Mouse (Mus musculus) adrenal gland, adult 2 months (tissue): ENCODE measurements around the gene Tead4. TPM values are rescaled to one million over a fixed set of nuclear protein-coding genes. Genes with fewer than 3 reads are reported as not detected.
A peak's percentile ranks its signal among the peaks of the same experiment; 100 is the strongest.
"Not testable (repeated sequence)": the region's sequence is repeated elsewhere in the genome, so short reads cannot be mapped to it uniquely, and the experiment has no call there.

Experiments
- DNase-seq: peaks from one replicate; pipeline ENCODE4 v3.0.0; 2021
- long read RNA-seq: library from polyadenylated mRNA; stranded (forward); transcript quantifications from one replicate; pipeline ENCODE4 v2.0.0, GENCODE M21; 2021
- polyA plus RNA-seq: library from polyadenylated mRNA; depleted of rRNA; stranded (reverse); fragments of >200 nt; gene quantifications from 2 replicates; pipeline ENCODE4 v1.2.3, GENCODE M21; 2012; rRNA removed
- total RNA-seq, 2 experiments: library from RNA; stranded (reverse); gene quantifications; 2 replicates each; pipeline ENCODE4 v1.2.3; 2021

Tead4 gene
- total RNA-seq (1 to 10 TPM; 2.7 to 2.9 TPM), polyA plus RNA-seq (2.9 and 3.6 TPM in 2 replicates)
- long read RNA-seq, result 0 reads

GRCm38 (mm10) chr6:128300134-128301001 is at the start of gene Tead4:
TSS of gene Tead4 (minus strand) at chr6:128300823.
- peak; percentile 90 for DNase-seq

- DNase-seq, result no peak
Measured at GRCm38 (mm10) chr6:128349711-128350110, 49.1 kb upstream of the Tead4 start.

GRCm38 (mm10) chr6:128346782-128347181 is 46.2 kb upstream of the Tead4 start:
- no peak for DNase-seq

- DNase-seq, result peak; percentile 34
Measured at GRCm38 (mm10) chr6:128345623-128346022, 45.0 kb upstream of the Tead4 start.

GRCm38 (mm10) chr6:128341956-128342723 is 41.5 kb upstream of the Tead4 start:
- no peak for DNase-seq

GRCm38 (mm10) chr6:128338876-128339275 is 38.3 kb upstream of the Tead4 start:
- DNase-seq, result no peak

GRCm38 (mm10) chr6:128337467-128337866 is 36.8 kb upstream of the Tead4 start:
- no peak for DNase-seq

- peak; percentile 60 for DNase-seq
Measured at GRCm38 (mm10) chr6:128334397-128335124, 33.9 kb upstream of the Tead4 start.

GRCm38 (mm10) chr6:128318317-128318716 is 17.7 kb upstream of the Tead4 start:
- DNase-seq, result peak; percentile 37

- no peak for DNase-seq
Measured at GRCm38 (mm10) chr6:128315597-128315996, 15.0 kb upstream of the Tead4 start.

- no peak for DNase-seq
Measured at GRCm38 (mm10) chr6:128314796-128315195, 14.2 kb upstream of the Tead4 start.

- peak; percentile 42 for DNase-seq
Measured at GRCm38 (mm10) chr6:128308311-128308710, 7.7 kb upstream of the Tead4 start.

- no peak for DNase-seq
Measured at GRCm38 (mm10) chr6:128304801-128305200, 4.2 kb upstream of the Tead4 start.

GRCm38 (mm10) chr6:128302640-128303039 is 2.0 kb upstream of the Tead4 start:
- DNase-seq, result not testable (repeated sequence)

- DNase-seq, result no peak
Measured at GRCm38 (mm10) chr6:128301891-128302290, 1.3 kb upstream of the Tead4 start.

- DNase-seq, result no peak
Measured at GRCm38 (mm10) chr6:128301458-128301857, 835 bp upstream of the Tead4 start.

GRCm38 (mm10) chr6:128299292-128300133 is 1.1 kb downstream of the Tead4 start:
- DNase-seq, result no peak

- no peak for DNase-seq
Measured at GRCm38 (mm10) chr6:128298246-128298645, 2.4 kb downstream of the Tead4 start.

- DNase-seq, result no peak
Measured at GRCm38 (mm10) chr6:128296750-128297393, 3.8 kb downstream of the Tead4 start.

- DNase-seq, result peak; percentile 74
Measured at GRCm38 (mm10) chr6:128295876-128296749, 4.5 kb downstream of the Tead4 start.
